Mouse (Mus musculus): Measurements from ENCODE around the gene Gm30302. TPM values are rescaled to one million over a fixed set of nuclear protein-coding genes. Genes with fewer than 3 reads are reported as not detected.

Gm30302 gene
- total RNA-seq, 4 experiments from 2014 or later: 0.11 to 0.90 (median 0.38) TPM

GRCm38 (mm10) chr13:49738011-49738410 lies 60.8 kb downstream of the Gm30302 start:
- no peak for DNase-seq (ENCODE audit: low spot score)

GRCm38 (mm10) chr13:49736430-49736829 lies 62.4 kb downstream of the Gm30302 start:
- no peak for DNase-seq (ENCODE audit: low spot score)

Other genes starting within 250 kb of the Gm30302 start
- 1 to 10 TPM in 3 of 4 experiments, under 1 TPM in 1; 0.68 to 2.0 (median 1.1) TPM for gene Omd, start 216.5 kb downstream of the Gm30302 start, total RNA-seq (2022)
- gene Ogn, start 191.0 kb downstream of the Gm30302 start, total RNA-seq (2022): 10 to 100 TPM; 62.1 to 84.1 (median 78.6) TPM
- gene Cenpp, start 146.2 kb downstream of the Gm30302 start, total RNA-seq (2022): 1 to 10 TPM; 2.3 to 3.0 (median 2.8) TPM
- gene Nol8, start 145.9 kb downstream of the Gm30302 start, total RNA-seq (2022): 10 to 100 TPM; 17.4 to 22.3 (median 21.2) TPM
- gene Iars, start 116.9 kb downstream of the Gm30302 start, total RNA-seq (2022): 10 to 100 TPM; 53.0 to 68.1 (median 64.6) TPM